Comparison of ENCODE assay signal across 8 mouse cellular contexts in genomic region chr5:144357881-144358591, GRCm38 (mm10). TPM values are rescaled to one million over a fixed set of nuclear protein-coding genes. Genes with fewer than 3 reads are reported as not detected.
DNase-seq lines count a peak whose midpoint lies in the region; ATAC-seq lines count a peak whose summit lies in the region.

Gene Baiap2l1 (minus strand): TSS chr5:144358112.

- H3K36me3 ChIP-seq in hindbrain, embryonic 15.5 days, result no peaks in the 10 kb centered on the region

- no peaks in the 10 kb centered on the region for H3K9me3 ChIP-seq in hindbrain, embryonic 15.5 days

- DNase-seq in T-cell, adult 2 months (ENCODE audit: low spot score), result peak; percentile 58
- DNase-seq in cerebellum, postnatal 4 days (ENCODE audit: low spot score in 2 of 2), result peak; percentile 37 to 56
- peak; percentile 79 for DNase-seq in gastrocnemius, adult 18-20 months (ENCODE audit: low spot score)
- DNase-seq in left cerebral cortex, adult 11 months (ENCODE audit: low spot score), result peak; percentile 19
- DNase-seq in lung, postnatal 36 days, result peak; percentile 97
- peak; percentile 93 for DNase-seq in retina, postnatal 1 day
- DNase-seq in urinary bladder, adult 18-20 months (ENCODE audit: low spot score in 2 of 2), result peak; percentile 96 to 97

- under 1% methylated on average over 60 of the region's 60 CpGs for WGBS in hindbrain, embryonic 15.5 days

- peaks cover 19% of the 10 kb centered on the region for H3K4me1 ChIP-seq in hindbrain, embryonic 15.5 days (replicated peaks)

- no peak within 1 kb of the TSS for H3K27ac ChIP-seq in hindbrain, embryonic 15.5 days (replicated peaks)

- H3K4me2 ChIP-seq in hindbrain, embryonic 15.5 days, result peak within 1 kb of the TSS; percentile 100

- peak within 1 kb of the TSS; percentile 59 for H3K4me3 ChIP-seq in hindbrain, embryonic 15.5 days

- H3K27me3 ChIP-seq in hindbrain, embryonic 15.5 days, result peaks cover 42% of the 10 kb centered on the region

- peak within 1 kb of the TSS; percentile 11 for H3K9ac ChIP-seq in hindbrain, embryonic 15.5 days

- ATAC-seq in hindbrain, embryonic 15.5 days (ENCODE audit: low FRiP score, low read depth), result peak; percentile 94

RNA-seq across cellular contexts. Expression of gene Baiap2l1, which starts in this region (rescaled TPM):
- total RNA-seq in gastrocnemius, adult 18-20 months (2021), result under 1 TPM; 0.37 to 0.52 TPM
- 1.6 and 2.3 TPM in 2 replicates for polyA plus RNA-seq in hindbrain, embryonic 15.5 days (2015; fragmentation: Nextera tagmentation; extraction: Ambion mirVana)

Comparison
In these comparisons a context has a peak if more than half of its experiments do, and no peak if none do; other contexts are left out.
1. Peak in DNase-seq in gastrocnemius, adult 18-20 months; RNA of the gene not detected or under 1 TPM.
2. DNase-seq: peak in every context shown above with its lines; median percentile 97 in lung, postnatal 36 days; 96 in urinary bladder, adult 18-20 months; 93 in retina, postnatal 1 day; 79 in gastrocnemius, adult 18-20 months; 58 in T-cell, adult 2 months; 46 in cerebellum, postnatal 4 days; 19 in left cerebral cortex, adult 11 months.